Mouse (Mus musculus): ENCODE data around the gene Hspa4. TPM values are rescaled to one million over a fixed set of nuclear protein-coding genes. Genes with fewer than 3 reads are reported as not detected.

The Hspa4 gene
- total and polyA plus RNA-seq, 3 experiments = 184 to 585 (median 363) TPM

GRCm38 (mm10) chr11:53300330-53301166, at the start of gene Hspa4 (continued):
- no peak for TF ChIP-seq ETS1 (conservative IDR thresholded peaks at IDR 0.05; ENCODE audit: low read depth, low read length)

- dilution Hi-C loops (cut with MboI; ENCODE audit: extremely low pct_ligation_motif_present, extremely low pct_unique_long_range_greater_than_20kb, low sequenced_read_pairs) = no loop called here
- TF ChIP-seq SMC3 (IDR thresholded peaks at IDR 0.05; ENCODE audit: low read depth, low read length) (no peak), ZNF384 (IDR thresholded peaks at IDR 0.05; ENCODE audit: low read depth, low read length) (no peak)
- Histone ChIP-seq H3K36me3 (replicated peaks in 1 of 2; ENCODE audit: control insufficient read depth in 1 of 2, insufficient read depth in 1 of 2, low read length in 1 of 2) (no peaks in the 10 kb centered on the region), H3K9ac (ENCODE audit: insufficient read depth, low read depth) (no peak overlapping the region), H3K79me2 (replicated peaks; ENCODE audit: control insufficient read depth, extremely low read depth, insufficient read depth, poor library complexity, severe bottlenecking) (no peaks in the 10 kb centered on the region), H3K4me2 (ENCODE audit: insufficient read depth, low read depth, poor library complexity, severe bottlenecking) (no peak overlapping the region), H3K4me1 (ENCODE audit: control insufficient read depth in 1 of 2, insufficient read depth in 2 of 2) (peaks cover 0 to 9% of the 10 kb centered on the region in 2 experiments; a peak in 2 of 4 replicates), H3K9me3 (replicated peaks; ENCODE audit: low read length) (no peaks in the 10 kb centered on the region), H3K4me3 (replicated peaks in 1 of 3; ENCODE audit: low read depth in 2 of 3, low read length in 2 of 3, poor library complexity in 1 of 3) (no peak overlapping the region), H3K27me3 (replicated peaks) (peaks cover 29% of the 10 kb centered on the region), H3K27ac (ENCODE audit: insufficient read depth, low read depth) (no peak overlapping the region)
- no peak for DNase-seq (ENCODE audit: extremely low read depth)
- in situ Hi-C loops (cut with MboI; ENCODE audit: low pct_ligation_motif_present, low pct_unique_long_range_greater_than_20kb, low sequenced_read_pairs) = no loop called here
These were observed 45.5 kb upstream of the Hspa4 start for GRCm38 (mm10) chr11:53345738-53346137.

- TF ChIP-seq SMC3 (IDR thresholded peaks at IDR 0.05; ENCODE audit: low read depth, low read length) (no peak), MAFK (IDR thresholded peaks at IDR 0.05; ENCODE audit: insufficient replicate concordance, low read length) (no peak), TCF12 (IDR thresholded peaks at IDR 0.05; ENCODE audit: low read depth, low read length) (no peak), JUND (conservative IDR thresholded peaks at IDR 0.05; ENCODE audit: low read depth, low read length) (no peak), KAT2A (IDR thresholded peaks at IDR 0.05; ENCODE audit: insufficient replicate concordance, low read length) (no peak), USF2 (conservative IDR thresholded peaks at IDR 0.05; ENCODE audit: low read depth, low read length) (no peak), E2F4 (IDR thresholded peaks at IDR 0.05; ENCODE audit: insufficient replicate concordance, low read depth, low read length) (no peak), BHLHE40 (IDR thresholded peaks at IDR 0.05; ENCODE audit: low read depth, low read length) (no peak), CHD2 (IDR thresholded peaks at IDR 0.05; ENCODE audit: low read length) (no peak), RCOR1 (conservative IDR thresholded peaks at IDR 0.05; ENCODE audit: low read depth, low read length) (no peak), NELFE (IDR thresholded peaks at IDR 0.05; ENCODE audit: low read depth, low read length) (no peak), RAD21 (IDR thresholded peaks at IDR 0.05; ENCODE audit: low read depth, low read length) (no peak)
- DNase-seq (ENCODE audit: extremely low read depth) = no peak
- no peak overlapping the region for H3K9ac ChIP-seq (ENCODE audit: insufficient read depth, low read depth)
- dilution Hi-C loops (cut with MboI; ENCODE audit: extremely low pct_ligation_motif_present, extremely low pct_unique_long_range_greater_than_20kb, low sequenced_read_pairs) (no loop called here), in situ Hi-C loops (cut with MboI; ENCODE audit: low pct_ligation_motif_present, low pct_unique_long_range_greater_than_20kb, low sequenced_read_pairs) (no loop called here)
- H3K27ac ChIP-seq (ENCODE audit: insufficient read depth, low read depth) = no peak overlapping the region
- H3K4me1 ChIP-seq (ENCODE audit: control insufficient read depth in 1 of 2, insufficient read depth in 2 of 2) = peaks cover 0 to 9% of the 10 kb centered on the region in 2 experiments; a peak in 2 of 4 replicates
- H3K27me3 ChIP-seq (replicated peaks) = peaks cover 29% of the 10 kb centered on the region
- H3K79me2 ChIP-seq (replicated peaks; ENCODE audit: control insufficient read depth, extremely low read depth, insufficient read depth, poor library complexity, severe bottlenecking) = no peaks in the 10 kb centered on the region
- no peaks in the 10 kb centered on the region for H3K36me3 ChIP-seq (replicated peaks in 1 of 2; ENCODE audit: control insufficient read depth in 1 of 2, insufficient read depth in 1 of 2, low read length in 1 of 2)
- H3K9me3 ChIP-seq (replicated peaks; ENCODE audit: low read length) = no peaks in the 10 kb centered on the region
- no peak overlapping the region for H3K4me3 ChIP-seq (replicated peaks in 1 of 3; ENCODE audit: low read depth in 2 of 3, low read length in 2 of 3, poor library complexity in 1 of 3)
- H3K4me2 ChIP-seq (ENCODE audit: insufficient read depth, low read depth, poor library complexity, severe bottlenecking) = no peak overlapping the region
These were observed 45.1 kb upstream of the Hspa4 start for GRCm38 (mm10) chr11:53345328-53345727.
